Mouse (Mus musculus): ENCODE results near the gene Dyrk3. TPM values are rescaled to one million over a fixed set of nuclear protein-coding genes. Genes with fewer than 3 reads are reported as not detected.

Dyrk3 gene
- total RNA-seq, 2 experiments from 2014 or later, result 5.5 to 7.1 TPM

DNA sequence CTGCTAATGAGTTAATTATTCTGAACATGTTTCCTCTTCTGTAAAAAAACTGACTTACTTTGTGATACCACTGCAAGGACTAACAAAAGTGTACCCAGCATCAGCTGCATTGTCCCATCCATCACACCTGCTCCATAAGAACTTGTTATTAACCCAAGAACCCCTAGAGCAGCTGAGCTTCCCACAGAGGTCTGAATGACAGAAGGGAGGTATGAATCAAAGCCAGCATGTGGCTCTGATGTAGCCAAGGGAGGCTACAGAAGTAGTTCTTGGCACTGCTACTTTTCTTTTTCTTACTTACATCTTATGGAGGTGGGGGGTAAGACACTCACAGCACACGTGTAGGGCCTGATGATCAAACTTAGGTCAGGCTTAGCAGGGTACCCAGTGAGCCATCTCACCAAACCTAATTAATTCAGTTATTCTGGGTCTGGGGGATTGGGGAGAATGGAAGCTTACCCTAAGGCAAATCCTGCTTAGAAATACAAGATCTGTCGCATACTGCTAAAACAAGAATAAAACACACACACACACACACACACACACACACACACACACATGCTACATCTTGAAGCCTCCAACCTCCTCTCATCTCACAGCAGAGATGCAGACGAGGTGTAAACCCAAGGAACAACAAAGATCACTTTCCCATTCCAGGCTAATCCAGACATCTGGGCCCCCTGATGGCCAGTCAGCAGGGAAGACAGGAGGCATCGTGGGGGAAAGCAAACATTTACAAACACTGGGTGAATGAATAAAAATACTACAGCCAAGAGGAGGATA, 52.0 kb downstream of the Dyrk3 start:
- no peak for DNase-seq (ENCODE audit: low spot score in 2 of 2)

DNA sequence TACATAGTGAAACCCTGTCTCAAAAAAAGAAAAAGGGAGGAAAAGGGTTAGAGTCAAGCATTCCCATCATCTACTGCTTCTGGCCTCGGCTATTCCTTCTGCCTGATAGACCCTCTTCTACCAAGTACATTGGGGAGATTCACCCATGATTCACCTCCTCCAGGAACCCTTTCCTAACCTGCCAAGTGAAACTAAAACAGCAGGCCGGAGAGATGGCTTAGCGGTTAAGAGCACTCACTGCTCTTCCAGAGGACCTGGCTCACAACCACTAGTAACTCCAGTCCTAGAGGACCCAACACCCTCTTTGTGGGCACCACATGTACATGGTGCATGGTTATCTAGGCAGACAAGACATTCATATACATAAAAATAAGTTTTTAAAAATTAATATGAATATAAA, 52.9 kb downstream of the Dyrk3 start:
- no peak for DNase-seq (ENCODE audit: low spot score in 2 of 2)

DNA sequence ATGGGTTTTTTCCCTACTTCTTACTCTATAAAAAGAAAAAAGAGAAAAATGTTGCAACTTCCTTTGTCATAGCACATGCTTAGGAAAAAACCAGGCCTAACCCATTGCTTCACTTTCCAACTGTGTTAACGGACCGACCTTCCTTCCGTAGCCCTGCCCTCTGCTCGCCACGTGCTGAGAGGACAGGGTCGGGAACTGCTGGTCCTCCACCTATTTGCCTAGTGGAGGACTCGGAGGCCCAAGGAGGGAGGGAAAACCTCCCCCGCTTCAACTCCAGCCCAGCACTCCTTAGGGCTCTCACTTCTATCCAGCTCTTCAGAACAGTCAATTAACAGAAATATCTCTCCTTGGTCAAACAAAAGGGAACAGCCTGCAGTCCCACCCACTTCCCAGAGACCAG, 53.9 kb downstream of the Dyrk3 start:
- DNase-seq (ENCODE audit: low spot score in 2 of 2), result no peak

DNA sequence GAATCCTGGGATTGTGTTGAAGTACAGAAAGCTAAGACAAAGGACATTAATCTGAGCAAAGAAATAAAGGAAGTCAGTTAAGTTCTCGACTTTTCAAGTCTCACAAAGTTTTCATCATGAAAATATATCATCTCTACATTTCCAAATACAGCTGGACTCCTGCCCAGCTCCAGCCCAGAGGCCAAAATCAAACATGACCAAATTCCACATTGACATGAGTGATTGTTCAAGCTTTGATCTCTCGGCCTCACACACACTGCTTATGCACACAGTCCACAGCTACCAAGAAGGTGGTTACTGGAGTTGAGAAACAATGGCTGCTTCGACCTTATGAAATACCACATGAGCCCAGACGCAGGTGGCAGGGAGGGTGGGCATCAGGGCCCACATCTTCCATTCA, 54.5 kb downstream of the Dyrk3 start:
- no peak for DNase-seq (ENCODE audit: low spot score in 2 of 2)

DNA sequence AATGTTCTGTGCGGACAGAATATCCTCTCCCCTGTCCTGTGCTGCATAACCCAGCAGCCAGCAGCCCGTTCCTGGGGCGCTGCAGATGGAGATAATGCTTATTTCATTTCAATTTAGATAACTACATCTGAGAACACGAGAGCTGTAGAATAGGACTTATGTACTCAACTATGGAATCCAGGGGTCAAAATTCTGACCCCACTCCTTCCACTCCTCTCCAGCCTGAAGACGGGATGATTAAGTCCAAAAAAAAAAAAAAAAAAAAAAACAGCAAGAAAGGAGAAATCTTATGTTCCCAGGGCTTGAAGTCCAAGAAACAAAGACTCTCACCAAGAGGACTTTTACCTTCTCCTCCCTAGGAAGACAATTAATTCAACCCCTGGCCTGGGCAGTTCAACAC, 55.0 kb downstream of the Dyrk3 start:
- no peak for DNase-seq (ENCODE audit: low spot score in 2 of 2)

DNA sequence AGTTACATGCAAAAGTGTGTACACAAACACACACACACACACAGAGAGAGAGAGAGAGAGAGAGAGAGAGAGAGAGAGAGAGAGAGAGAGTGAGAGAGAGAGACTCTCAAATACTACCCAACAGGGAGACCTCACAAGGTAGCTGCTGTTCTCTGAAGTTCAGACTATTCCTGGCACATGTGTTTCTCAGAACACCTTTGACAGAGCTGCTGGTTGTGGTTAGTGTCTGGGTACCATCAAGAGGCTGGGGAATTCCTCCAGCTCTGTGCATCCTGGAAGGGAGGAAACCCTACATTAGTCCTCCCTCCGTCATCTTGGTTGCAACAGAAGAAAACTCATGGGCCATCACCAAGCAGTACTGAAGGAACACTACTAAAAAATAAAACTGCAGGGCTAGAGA, 57.5 kb downstream of the Dyrk3 start:
- DNase-seq (ENCODE audit: low spot score in 2 of 2), result no peak

DNA sequence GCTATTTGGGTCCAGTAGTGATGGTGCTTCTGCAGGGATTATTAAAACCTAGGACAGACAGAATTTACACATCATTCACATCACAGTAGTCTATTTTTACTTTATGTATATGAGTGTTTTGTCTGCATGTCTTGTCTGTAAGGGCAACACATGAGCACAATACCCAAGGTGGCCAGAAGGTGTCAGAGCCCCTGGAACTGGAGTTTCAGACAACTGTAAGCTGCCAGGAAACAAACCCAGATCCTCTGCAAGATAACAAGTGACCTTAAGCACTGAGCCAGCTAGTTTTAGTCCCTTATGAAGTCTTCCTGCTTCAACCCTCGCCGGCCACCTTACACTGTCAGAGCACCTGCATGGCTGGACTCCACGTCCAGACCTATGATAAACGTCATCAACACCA, 58.4 kb downstream of the Dyrk3 start:
- no peak for DNase-seq (ENCODE audit: low spot score in 2 of 2)

DNA sequence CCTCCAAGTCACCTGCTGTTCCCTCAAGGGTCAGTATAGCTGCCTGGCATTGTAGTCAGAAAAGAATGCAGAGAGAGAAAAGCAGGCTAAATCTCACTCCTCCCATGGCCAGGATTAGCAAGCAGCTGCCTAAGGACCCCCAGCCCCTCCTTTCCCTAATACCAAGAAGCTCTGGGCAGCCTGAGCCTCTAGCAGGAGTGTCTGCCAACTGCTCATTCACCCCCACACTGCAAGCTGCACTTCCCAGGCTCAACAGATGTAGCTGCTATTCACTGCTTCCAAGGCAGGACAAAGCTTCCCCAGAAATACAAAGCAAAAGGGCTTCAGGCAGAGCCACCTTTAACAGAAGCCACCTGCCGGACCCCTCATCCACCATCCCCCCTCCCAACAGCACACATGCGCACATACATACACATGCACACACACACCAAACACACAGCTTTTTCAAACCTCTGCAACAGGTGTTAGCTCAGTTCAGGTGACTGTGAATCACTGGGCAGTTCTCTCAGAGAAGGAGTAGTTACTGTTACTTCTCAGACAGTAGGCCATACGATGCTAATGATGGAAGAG, 59.3 kb downstream of the Dyrk3 start:
- no peak for DNase-seq (ENCODE audit: low spot score in 2 of 2)

Other genes starting within 250 kb of the Dyrk3 start
- not detected for gene Il20, start 226.9 kb downstream of the Dyrk3 start, total RNA-seq (2021)
- not detected for gene Il19, start 198.2 kb downstream of the Dyrk3 start, total RNA-seq (2021)
- not detected for gene Il10, start 118.5 kb downstream of the Dyrk3 start, total RNA-seq (2021)
- gene Mapkapk2, start 40.5 kb downstream of the Dyrk3 start, total RNA-seq (2021), result 100 to 1,000 TPM; 198 to 219 TPM
- 10 to 100 TPM; 33.7 to 40.4 TPM for gene Eif2d, start 14.8 kb upstream of the Dyrk3 start, total RNA-seq (2021)
- 10 to 100 TPM; 11.4 to 11.6 TPM for gene Rassf5, start 106.9 kb upstream of the Dyrk3 start, total RNA-seq (2021)
- gene Ikbke, start 141.3 kb upstream of the Dyrk3 start, total RNA-seq (2021), result 10 to 100 TPM; 11.9 to 16.1 TPM